18 mouse cellular contexts compared by ENCODE assay signal in the genomic region with DNA sequence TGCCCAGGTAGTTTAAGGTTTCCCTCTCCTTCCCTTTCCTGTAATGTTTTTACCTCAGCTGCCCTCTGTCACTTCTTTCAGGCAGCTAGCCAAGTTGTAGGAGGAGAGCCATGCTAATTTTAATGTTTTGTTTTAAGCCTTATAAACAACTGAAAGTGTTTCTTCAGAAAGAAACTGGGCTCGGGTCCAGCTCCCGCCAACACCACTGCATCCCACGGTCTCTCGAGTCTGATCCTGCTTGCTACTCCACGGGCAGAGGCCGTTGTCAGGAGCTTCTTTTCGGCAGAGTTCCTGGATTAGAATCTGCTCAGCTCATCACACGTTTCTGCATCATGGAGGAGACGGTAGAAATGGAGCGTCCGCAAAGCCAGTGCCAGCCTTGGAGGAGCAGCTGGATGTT. TPM values are rescaled to one million over a fixed set of nuclear protein-coding genes. Genes with fewer than 3 reads are reported as not detected.
A peak's percentile ranks its signal among the peaks of the same experiment; 100 is the strongest.
DNase-seq lines count a peak whose midpoint lies in the region; ATAC-seq lines count a peak whose summit lies in the region.
"Had no signal": no experiment of that assay in that cellular context is flagged by ENCODE, and none has a peak within 500 bp of the region (broad histone marks: within the 10 kb centered on the region; RNA-seq: fewer than 3 reads in every experiment).

No protein-coding gene starts in this region.

- H3K4me2 ChIP-seq in embryonic facial prominence, embryonic 14.5 days (ENCODE audit: low read depth, low read length) = no peak overlapping the region
- H3K4me2 ChIP-seq: hindbrain, embryonic 15.5 days; stomach, embryonic 15.5 days had no signal

- H3K4me3 ChIP-seq in embryonic facial prominence, embryonic 14.5 days (ENCODE audit: low read depth, low read length) = no peak overlapping the region
- H3K4me3 ChIP-seq in embryonic facial prominence, embryonic 10.5 days = no peak overlapping the region
- H3K4me3 ChIP-seq: forebrain, embryonic 10.5 days; hindbrain, embryonic 15.5 days; stomach, embryonic 15.5 days had no signal

- peak; percentile 41 for DNase-seq in embryonic facial prominence, embryonic 14.5 days (ENCODE audit: low spot score)
- no peak for DNase-seq in embryonic facial prominence, embryonic 10.5 days (ENCODE audit: low spot score)
- peak; percentile 46 for DNase-seq in lung, postnatal 10 days
- no peak for DNase-seq in lung, postnatal 25 days (ENCODE audit: low spot score)
- DNase-seq in left cerebral cortex, postnatal 10 days (ENCODE audit: extremely low spot score in 1 of 2, low spot score in 2 of 2) = peak; percentile 53 to 69
- peak; percentile 33 for DNase-seq in right cerebral cortex, postnatal 4 days
- no peak for DNase-seq in urinary bladder, adult 18-20 months (ENCODE audit: low spot score in 2 of 2)
- no peak for DNase-seq in urinary bladder, adult 2 months (ENCODE audit: low spot score)
- DNase-seq: cerebellum, adult 8-10 months had no signal

- H3K27me3 ChIP-seq in embryonic facial prominence, embryonic 14.5 days (replicated peaks; ENCODE audit: control insufficient read depth, insufficient read depth, low read length) = no peaks in the 10 kb centered on the region
- H3K27me3 ChIP-seq in embryonic facial prominence, embryonic 10.5 days (replicated peaks; ENCODE audit: low read depth, poor library complexity, severe bottlenecking) = no peaks in the 10 kb centered on the region
- H3K27me3 ChIP-seq: hindbrain, embryonic 15.5 days; stomach, embryonic 15.5 days had no signal

- WGBS in embryonic facial prominence, embryonic 14.5 days = 67% methylated on average over 11 of the region's 11 CpGs
- 94% methylated on average over 11 of the region's 11 CpGs for WGBS in embryonic facial prominence, embryonic 10.5 days

- H3K9ac ChIP-seq in embryonic facial prominence, embryonic 14.5 days (ENCODE audit: low read depth, low read length) = no peak overlapping the region
- H3K9ac ChIP-seq: hindbrain, embryonic 15.5 days; stomach, embryonic 15.5 days had no signal

- intact Hi-C loops in left cerebral cortex, postnatal 10 days (cut with DNase I) = no loop called here

- H3K9me3 ChIP-seq in embryonic facial prominence, embryonic 14.5 days (ENCODE audit: control insufficient read depth, low read length) = no peaks in the 10 kb centered on the region; the same call in 1 of the 2 replicates
- 0 out of 2 replicates have a peak, but pooled peaks cover 7% of the 10 kb centered on the region for H3K9me3 ChIP-seq in embryonic facial prominence, embryonic 10.5 days
- H3K9me3 ChIP-seq: hindbrain, embryonic 15.5 days; stomach, embryonic 15.5 days had no signal

- H3K27ac ChIP-seq in embryonic facial prominence, embryonic 14.5 days (replicated peaks; ENCODE audit: low read depth, low read length) = no peak overlapping the region
- no peak overlapping the region for H3K27ac ChIP-seq in embryonic facial prominence, embryonic 10.5 days (replicated peaks)
- H3K27ac ChIP-seq: hindbrain, embryonic 15.5 days; stomach, embryonic 15.5 days had no signal

- no peak for ATAC-seq in embryonic facial prominence, embryonic 14.5 days (ENCODE audit: low read depth)

- H3K36me3 ChIP-seq in embryonic facial prominence, embryonic 14.5 days (ENCODE audit: control insufficient read depth, insufficient read depth, low read length) = no peaks in the 10 kb centered on the region
- H3K36me3 ChIP-seq in embryonic facial prominence, embryonic 10.5 days (replicated peaks) = no peaks in the 10 kb centered on the region
- H3K36me3 ChIP-seq: forebrain, embryonic 10.5 days; hindbrain, embryonic 15.5 days; stomach, embryonic 15.5 days had no signal

- peaks cover 5% of the 10 kb centered on the region; the same call in 1 of the 2 replicates for H3K4me1 ChIP-seq in embryonic facial prominence, embryonic 14.5 days (ENCODE audit: control insufficient read depth, insufficient read depth, low read length)
- H3K4me1 ChIP-seq in embryonic facial prominence, embryonic 10.5 days = peaks cover 5% of the 10 kb centered on the region
- H3K4me1 ChIP-seq: hindbrain, embryonic 15.5 days had no signal

RNA-seq across cellular contexts. Expression of a gene that starts 46.7 kb away (rescaled TPM):
- not detected in 2 replicates for polyA plus RNA-seq in embryonic facial prominence, embryonic 14.5 days (2014; fragmentation: Nextera tagmentation; extraction: Ambion mirVana)
- polyA plus RNA-seq in embryonic facial prominence, embryonic 10.5 days (2016; fragmentation: Nextera tagmentation; extraction: Ambion mirVana) = not detected in 2 replicates
- total RNA-seq in left cerebral cortex, postnatal 10 days (2021) = not detected
- polyA plus RNA-seq in urinary bladder, adult 2 months (2012; rRNA removed) = not detected in 2 replicates
- total RNA-seq: ES-E14; megakaryocyte progenitor cell, adult 5-6 weeks had no signal
- polyA plus RNA-seq: forebrain, embryonic 10.5 days; gonadal fat pad, adult 2 months; heart, embryonic 16.5 days; large intestine, adult 2 months; limb, embryonic 14.5 days; stomach, embryonic 15.5 days had no signal

Comparison
In these comparisons a context has a peak if more than half of its experiments do, and no peak if none do; other contexts are left out.
1. DNase-seq: peak in embryonic facial prominence, embryonic 14.5 days (single experiment), lung, postnatal 10 days (single experiment), left cerebral cortex, postnatal 10 days (2 of 2) and right cerebral cortex, postnatal 4 days (single experiment); none in embryonic facial prominence, embryonic 10.5 days (single experiment), lung, postnatal 25 days (single experiment), urinary bladder, adult 18-20 months (0 of 2) and urinary bladder, adult 2 months (single experiment).